Mouse (Mus musculus) c-Kit-positive CD71-negative TER-119-negative erythroid progenitor cells, embryonic 14.5 days (primary cell): ENCODE measurements around the gene Barhl2.

Experiments
- DNase-seq: peaks from one replicate; pipeline ENCODE4 v3.0.0-alpha.2; 2013; ENCODE audit warnings: low read depth

The Barhl2 gene

GRCm38 (mm10) chr5:106454411-106455105 is 3.4 kb downstream of the Barhl2 start:
- no peak for DNase-seq

DNA sequence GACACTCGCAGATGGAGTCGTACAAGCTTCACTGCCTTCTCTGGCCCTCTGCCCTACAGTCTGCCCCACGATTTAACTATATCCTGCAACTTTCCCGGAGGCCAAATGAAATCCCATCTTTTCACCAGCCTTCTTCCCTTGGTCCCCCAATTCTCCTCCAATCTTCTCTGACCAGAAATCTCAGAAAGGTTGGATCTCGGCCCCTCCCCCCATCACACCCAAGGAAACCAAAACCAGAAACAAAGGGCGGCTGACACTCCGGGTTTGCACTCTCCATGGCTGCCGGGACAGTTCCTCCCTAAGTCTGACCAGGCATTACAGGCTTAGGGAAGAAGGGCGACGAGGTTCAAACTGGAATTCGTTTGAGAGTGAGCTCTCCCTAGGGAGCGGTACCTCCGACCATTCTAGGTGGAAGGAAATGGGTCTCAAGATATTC is 4.1 kb downstream of the Barhl2 start:
- DNase-seq: no peak

DNA sequence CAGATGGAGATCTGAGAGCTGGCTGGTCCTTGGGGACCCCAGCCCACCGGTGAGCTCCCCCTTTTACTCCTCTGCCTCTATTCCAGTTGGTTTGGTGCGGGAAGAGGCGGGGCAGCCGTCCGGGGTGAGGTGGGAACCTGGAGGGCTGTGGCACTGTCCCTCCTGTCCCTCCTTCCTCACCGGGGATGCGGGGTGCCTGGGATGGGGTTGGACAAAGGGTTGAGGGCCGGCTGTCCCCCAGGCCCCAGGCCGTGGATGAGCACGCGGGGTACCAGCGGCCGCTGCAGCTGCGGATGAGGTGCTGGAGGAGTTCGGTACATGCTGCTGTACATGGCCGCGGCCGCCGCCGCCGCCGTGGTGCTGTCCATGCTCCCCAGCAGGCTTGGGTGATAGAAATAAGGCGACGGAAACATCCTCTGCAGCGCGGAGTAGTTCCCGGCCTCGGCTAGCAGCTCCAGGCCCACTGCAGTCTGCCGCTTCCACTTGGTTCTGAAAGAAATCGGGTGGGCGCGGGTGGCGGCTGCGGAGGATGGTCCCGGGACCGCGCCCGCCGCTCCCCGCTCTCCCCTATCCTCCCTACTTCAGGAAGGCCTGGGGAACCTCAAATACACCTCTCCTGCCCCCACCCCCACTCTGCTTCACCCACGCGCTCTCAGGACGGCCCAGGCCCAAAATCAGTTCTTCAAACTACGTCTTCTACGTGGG is 4.6 kb downstream of the Barhl2 start:
- DNase-seq: no peak

DNA sequence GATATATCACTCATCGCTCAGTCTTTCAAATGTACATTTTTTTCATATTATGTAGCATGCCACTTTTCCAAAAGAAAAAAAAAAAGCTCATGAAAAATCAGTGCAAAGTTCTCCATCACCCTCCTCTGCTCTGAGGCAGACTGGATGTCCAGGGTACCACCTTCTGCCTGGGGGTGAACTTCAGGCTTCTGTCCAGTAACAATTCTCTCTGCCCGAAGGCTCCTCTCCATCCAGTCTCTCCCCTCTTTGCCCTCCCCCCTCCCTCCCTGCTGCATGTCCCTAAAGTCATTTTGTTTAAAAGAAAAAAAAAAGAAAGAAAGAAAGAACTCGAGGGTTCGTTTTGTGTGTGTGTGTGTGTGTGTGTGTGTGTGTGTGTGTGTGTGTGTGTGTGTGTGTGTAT is 5.3 kb downstream of the Barhl2 start:
- no peak for DNase-seq

DNA sequence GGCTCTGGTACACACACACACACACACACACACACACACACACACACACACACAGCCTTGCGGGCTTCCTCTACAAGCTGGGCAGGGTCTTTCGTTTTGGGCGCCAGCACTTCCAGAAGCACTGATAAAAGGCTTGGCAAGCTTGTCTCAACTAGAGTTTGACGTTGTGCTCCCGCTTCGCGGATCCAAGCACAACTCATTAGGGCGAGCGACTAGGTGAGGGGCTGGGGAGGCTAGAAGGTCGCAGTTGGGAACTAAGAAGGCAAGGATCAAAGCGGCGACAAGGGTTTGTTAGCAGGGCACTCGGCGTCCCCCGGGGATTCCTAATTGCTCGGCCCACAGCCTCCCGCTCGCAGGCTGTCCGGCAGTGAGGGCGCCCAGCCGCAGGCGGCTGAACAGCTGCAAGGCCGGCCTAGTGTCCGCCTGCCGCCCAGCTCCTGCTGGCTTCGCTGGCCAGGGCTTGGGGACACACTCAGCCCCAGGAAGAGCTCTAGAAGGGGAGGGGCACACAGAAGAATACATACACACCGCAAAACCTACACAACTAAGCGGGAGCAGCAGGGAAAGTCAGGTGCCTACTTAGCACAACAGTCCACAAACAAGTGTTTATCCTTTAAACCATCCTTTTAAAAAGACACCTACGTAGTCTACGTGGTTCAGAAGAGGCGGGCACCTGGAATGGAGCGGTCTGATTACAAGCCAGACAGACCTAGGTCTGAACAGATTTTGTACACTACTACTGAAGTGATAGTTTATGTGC is 6.1 kb downstream of the Barhl2 start:
- DNase-seq: no peak

DNA sequence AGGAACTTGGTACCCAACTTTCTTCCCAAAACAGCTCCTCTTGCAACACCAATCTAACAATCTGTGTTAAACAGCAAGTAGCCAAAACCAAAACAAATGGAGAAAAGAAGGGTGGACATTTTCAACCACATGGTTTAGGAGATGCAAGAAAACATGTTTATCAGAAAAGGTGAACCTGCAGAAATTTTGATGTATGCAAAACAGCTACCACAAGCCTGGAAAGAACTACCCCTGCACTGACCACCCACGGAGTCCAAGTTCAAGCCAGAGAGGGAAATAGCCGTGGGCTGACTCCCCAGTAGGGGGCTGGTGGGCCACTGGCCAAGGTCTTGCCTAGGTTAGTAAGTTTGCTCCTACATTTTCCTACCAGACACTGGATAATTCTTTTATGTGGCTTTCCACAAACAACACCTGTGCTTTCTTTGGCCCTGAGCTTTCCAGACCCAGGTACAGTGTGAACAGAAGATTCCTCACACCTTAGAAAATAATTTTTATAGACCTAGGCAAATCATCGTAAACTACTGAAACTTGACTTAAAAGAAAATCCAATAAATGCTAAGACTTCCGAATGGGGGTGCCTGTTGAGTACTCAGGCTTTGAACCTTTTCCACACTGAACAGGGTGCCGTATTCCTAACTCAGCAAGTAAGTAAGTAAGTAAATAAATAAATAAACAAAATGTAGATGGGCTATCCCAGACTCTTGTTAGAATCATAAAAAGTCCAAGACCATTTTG is 7.4 kb downstream of the Barhl2 start:
- no peak for DNase-seq

DNA sequence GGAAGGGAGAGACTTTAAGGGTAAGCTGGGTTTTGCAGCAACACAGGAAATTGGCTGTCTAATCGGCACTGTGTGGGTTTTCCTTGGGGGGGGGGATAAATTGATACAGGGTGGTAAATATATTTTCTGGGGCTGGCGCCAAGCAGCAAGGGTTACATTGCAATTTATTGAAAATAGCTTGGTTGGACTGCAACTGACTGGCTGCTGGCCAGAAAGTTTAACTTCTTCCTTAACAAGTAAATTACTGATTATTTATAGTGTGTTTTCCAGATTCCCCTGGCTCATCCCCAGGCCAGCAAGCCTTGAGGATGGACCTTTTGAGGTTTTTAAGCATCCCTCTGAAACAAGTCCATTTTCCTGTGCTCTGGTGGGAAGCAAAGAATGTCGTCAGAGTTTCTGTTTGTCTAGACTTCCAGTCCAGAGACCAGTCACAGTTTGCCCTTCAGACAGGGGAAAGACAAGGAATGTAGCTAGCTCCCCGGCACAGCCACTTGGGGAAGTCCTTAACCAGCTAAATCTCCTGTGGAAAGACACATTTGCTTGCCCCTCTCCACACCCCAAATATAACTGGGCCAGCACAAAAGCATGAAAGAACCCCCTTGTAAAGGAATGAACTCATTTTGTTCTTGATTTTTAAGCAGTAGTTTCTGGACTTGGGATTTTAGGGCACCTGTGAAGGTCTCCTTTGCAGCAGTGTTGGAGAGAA is 8.1 kb downstream of the Barhl2 start:
- DNase-seq: no peak

GRCm38 (mm10) chr5:106448798-106449125 is 9.2 kb downstream of the Barhl2 start:
- DNase-seq: no peak

DNA sequence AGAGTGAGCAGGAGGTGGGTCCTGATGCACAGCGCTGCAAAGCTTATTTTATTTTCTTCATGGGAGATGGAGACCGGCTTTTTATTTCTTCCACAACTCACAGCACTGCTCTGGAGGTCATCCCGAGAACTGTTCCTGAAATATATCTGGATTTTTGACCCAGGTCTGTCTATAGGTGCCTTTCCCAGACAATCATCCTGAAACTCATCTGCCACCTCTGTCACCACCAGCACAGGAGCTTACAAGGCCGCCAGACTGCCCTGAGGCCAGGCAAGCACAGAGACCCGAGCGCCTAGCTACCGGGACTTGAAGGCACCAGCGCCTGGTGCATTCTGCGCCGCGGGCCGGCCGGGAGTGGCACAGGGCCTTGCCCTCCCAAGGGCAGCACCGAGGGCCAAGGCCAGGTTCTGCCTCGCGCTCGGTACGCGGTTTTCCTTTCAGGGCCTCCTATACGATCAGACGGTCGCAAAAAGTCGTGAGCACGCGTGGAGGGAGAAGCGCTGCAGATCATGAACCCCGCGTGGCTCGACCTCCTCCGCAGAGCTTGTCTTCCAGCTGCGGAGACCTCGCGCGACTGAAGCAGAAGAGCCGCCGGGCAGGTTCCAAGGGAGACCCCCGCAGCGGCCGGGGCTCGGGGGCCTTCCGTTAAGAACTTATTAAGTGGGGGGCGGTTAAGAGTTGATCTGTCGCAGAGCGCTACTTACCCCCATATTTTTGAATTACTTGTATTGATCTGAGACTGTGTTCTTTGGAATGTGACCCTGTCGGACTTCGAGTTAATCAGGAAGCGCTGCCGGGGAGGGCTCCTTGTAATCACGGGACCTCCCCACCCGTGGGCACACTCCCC is 9.8 kb downstream of the Barhl2 start:
- DNase-seq: no peak

DNA sequence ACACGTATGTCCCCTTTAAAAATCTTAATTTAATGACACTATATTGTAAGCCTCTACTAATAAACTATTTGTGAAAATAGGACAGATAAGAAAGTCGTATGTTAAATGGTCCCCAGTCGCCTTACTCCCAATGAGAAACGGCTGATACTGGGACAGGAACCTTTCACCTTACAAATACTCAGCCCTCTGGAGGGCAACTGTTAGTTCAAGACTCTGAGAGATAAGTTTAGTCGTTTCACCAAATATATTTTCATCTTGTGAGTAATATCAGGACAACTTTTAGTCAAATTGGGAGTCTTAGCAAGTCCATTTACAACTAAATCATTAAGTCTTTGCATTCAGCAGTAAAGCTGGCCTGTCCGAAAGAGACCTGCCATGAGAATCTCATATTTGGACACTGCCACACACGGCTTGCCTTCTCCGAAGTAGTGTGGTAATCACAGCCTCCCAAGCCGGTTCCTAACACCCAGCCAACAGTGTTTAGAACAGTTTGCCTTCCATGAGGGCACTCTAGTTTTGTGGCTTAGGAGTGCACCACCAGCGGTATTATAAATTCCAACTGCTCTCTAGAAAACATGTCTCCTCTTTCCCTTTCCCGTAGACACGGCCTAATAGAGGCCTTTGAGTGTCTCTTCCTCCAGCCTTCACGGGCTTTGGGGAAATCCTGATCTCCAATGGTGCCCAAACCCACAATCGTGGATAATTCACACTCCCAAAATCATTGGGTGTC is 10.7 kb downstream of the Barhl2 start:
- no peak for DNase-seq

- DNase-seq: no peak
Observed at GRCm38 (mm10) chr5:106446593-106446992, 11.4 kb downstream of the Barhl2 start.

- DNase-seq: no peak
Observed at GRCm38 (mm10) chr5:106445681-106446080, 12.3 kb downstream of the Barhl2 start.

- DNase-seq: no peak
Observed at GRCm38 (mm10) chr5:106438916-106439315, 19.1 kb downstream of the Barhl2 start.

- DNase-seq: no peak
Observed at GRCm38 (mm10) chr5:106426069-106426468, 31.9 kb downstream of the Barhl2 start.

DNA sequence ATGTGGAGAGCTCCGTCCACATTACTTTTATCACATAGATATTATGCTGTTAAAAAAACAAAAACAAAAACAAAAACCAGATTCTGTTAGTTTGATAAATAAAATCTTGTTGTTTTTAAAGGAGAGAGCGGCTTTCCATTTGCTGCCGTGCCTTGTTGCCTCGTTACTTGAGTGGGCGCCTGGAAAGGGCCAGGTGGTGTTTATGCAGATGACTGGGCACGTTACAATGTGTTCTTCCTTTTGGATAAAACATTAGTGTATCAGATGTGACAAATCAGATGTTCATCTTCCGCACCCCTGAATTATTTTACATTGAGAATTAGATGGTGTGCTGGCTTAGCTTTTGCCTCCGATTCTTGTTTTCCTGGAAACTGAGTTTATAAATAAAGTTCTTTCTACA is 37.1 kb downstream of the Barhl2 start:
- no peak for DNase-seq

GRCm38 (mm10) chr5:106420370-106420769 is 37.6 kb downstream of the Barhl2 start:
- DNase-seq: no peak

GRCm38 (mm10) chr5:106417210-106417609 is 40.8 kb downstream of the Barhl2 start:
- no peak for DNase-seq

- no peak for DNase-seq
Observed at GRCm38 (mm10) chr5:106416550-106416949, 41.4 kb downstream of the Barhl2 start.

- no peak for DNase-seq
Observed at GRCm38 (mm10) chr5:106415734-106416133, 42.2 kb downstream of the Barhl2 start.

DNA sequence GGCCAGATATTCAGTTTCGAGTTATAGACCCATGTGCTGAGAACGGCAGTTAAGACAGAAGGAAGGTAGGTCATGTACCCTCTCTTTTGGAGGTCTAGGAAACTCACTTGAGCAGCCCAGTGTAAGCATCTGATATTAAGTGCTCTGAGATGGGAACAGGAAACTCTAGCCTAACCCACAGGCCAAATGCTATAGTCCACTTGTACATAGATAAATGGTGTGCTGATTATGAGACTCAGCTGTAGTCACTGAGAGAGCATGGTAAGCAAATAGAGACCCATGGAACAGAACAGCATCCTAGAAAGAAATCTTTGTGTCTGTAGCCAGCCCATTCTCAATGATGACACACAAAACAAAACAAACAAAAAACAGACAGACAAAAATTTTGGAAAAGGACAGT is 55.2 kb downstream of the Barhl2 start:
- DNase-seq: no peak
